Mouse (Mus musculus) liver, embryonic 11.5 days (tissue): ENCODE results near the gene Zfp598. TPM values are rescaled to one million over a fixed set of nuclear protein-coding genes. Genes with fewer than 3 reads are reported as not detected.
A peak's percentile ranks its signal among the peaks of the same experiment; 100 is the strongest.

Experiments used
- ATAC-seq: fragments of 200-750 bp; cut with Nextera tagmentation; replicated peaks from 2 replicates; pipeline ENCODE4 v1.8.0; 2017; ENCODE audit warnings: moderate number of reproducible peaks, mild to moderate bottlenecking, moderate TSS enrichment, moderate library complexity; ENCODE audit not compliant: low FRiP score
- DNase-seq: peaks from one replicate; pipeline ENCODE4 v3.0.0-alpha.2; 2017; ENCODE audit warnings: low spot score
- H3K27ac ChIP-seq: fragments of 300-500 bp; sonication (generic); 2 replicates; pipeline ENCODE4 v1.5.1; 2014; ENCODE audit warnings: mild to moderate bottlenecking, low read depth, low read length, control low read depth
- H3K27me3 ChIP-seq: fragments of 300-500 bp; sonication (generic); replicated peaks from 2 replicates; pipeline ENCODE4 v1.6.1; 2014; ENCODE audit warnings: low read length, mixed read lengths; ENCODE audit not compliant: control insufficient read depth, insufficient read depth
- H3K36me3 ChIP-seq: fragments of 300-500 bp; sonication (generic); 2 replicates; pipeline ENCODE4 v1.6.1; 2014; ENCODE audit warnings: mild to moderate bottlenecking, low read length, moderate library complexity, mixed read lengths; ENCODE audit not compliant: control insufficient read depth, insufficient read depth
- H3K4me1 ChIP-seq: fragments of 300-500 bp; sonication (generic); replicated peaks from 2 replicates; pipeline ENCODE4 v1.6.1; 2014; ENCODE audit warnings: low read length, mixed read lengths; ENCODE audit not compliant: control insufficient read depth, insufficient read depth
- H3K4me2 ChIP-seq: fragments of 300-500 bp; sonication (generic); 2 replicates; pipeline ENCODE4 v1.6.1; 2014; ENCODE audit warnings: mild to moderate bottlenecking, control low read depth, moderate library complexity
- H3K4me3 ChIP-seq: fragments of 300-500 bp; sonication (generic); 2 replicates; pipeline ENCODE4 v1.5.1; 2014; ENCODE audit warnings: low read depth, low read length, control low read depth
- H3K9ac ChIP-seq: fragments of 300-500 bp; sonication (generic); 2 replicates; pipeline ENCODE4 v1.6.1; 2014; ENCODE audit warnings: low read depth, low read length, control low read depth
- H3K9me3 ChIP-seq: fragments of 300-500 bp; sonication (generic); 2 replicates; pipeline ENCODE4 v1.6.1; 2016; ENCODE audit warnings: low read length, inconsistent platforms, mixed read lengths; ENCODE audit not compliant: control insufficient read depth
- WGBS: fragments of 180-500 bp; shearing (Covaris S2); extraction: QIAGEN DNeasy Blood & Tissue Kit; methylation state at CpG from one replicate; pipeline ENCODE4 v1.1.7; 2014; 5-methylcytosine and 5-hydroxymethylcytosine counted together
- polyA plus RNA-seq: library from polyadenylated mRNA; unstranded; fragments of >200 nt; fragmentation: Nextera tagmentation; extraction: Ambion mirVana; gene quantifications from 2 replicates; pipeline ENCODE4 v1.2.1, GENCODE M21; 2014

Gene Zfp598
- polyA plus RNA-seq, 1 experiment from 2014 or later: 38.3 TPM

DNA sequence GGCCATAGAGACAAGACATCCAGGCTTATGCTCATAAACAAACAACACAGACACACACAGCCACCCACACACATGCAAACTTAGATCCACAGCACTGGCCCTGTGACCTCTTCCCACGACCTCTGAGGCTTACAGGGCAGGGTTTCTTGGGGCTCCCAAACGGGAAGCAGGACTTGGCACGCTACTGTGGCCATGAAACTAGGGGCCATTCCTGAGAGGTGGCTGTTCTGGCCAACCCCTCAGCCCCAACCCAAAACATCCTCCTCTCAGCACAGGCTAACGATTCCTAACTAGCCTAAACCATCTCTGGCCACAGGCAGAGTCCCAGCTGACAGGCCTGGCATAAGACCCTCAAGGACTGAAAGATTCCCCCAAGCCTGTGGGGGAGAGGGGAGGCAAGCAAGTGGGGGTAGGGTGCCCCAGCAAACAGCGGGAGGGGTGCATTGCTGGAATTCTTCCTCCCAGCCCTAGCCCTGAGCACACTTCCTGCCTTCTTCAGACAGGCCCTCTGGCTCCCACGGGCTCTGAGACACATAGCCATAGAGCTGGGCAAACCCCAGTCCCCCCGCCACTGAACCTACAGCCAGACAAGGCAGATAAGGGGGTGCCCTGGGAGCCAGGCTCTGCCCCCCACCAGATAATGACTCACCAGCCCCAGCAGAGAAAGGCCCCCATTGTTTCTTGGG lies 25.3 kb upstream of the Zfp598 start:
- WGBS: 41% methylated on average over 7 of the region's 7 CpGs
- H3K36me3 ChIP-seq: peaks cover 2% of the 10 kb centered on the region; the same call in 1 of the 2 replicates
- no peaks in the 10 kb centered on the region for H3K9me3 ChIP-seq
- H3K27me3 ChIP-seq: peaks cover 5% of the 10 kb centered on the region; the same call in 1 of the 2 replicates
- peak overlapping the region; percentile 6 for H3K4me2 ChIP-seq
- H3K4me3 ChIP-seq: no peak overlapping the region
- no peak for DNase-seq
- H3K4me1 ChIP-seq: peaks cover 29% of the 10 kb centered on the region
- peak overlapping the region; percentile 58; the same call in 1 of the 2 replicates for H3K27ac ChIP-seq
- ATAC-seq: no peak
- H3K9ac ChIP-seq: peak overlapping the region; percentile 40; the same call in 1 of the 2 replicates

DNA sequence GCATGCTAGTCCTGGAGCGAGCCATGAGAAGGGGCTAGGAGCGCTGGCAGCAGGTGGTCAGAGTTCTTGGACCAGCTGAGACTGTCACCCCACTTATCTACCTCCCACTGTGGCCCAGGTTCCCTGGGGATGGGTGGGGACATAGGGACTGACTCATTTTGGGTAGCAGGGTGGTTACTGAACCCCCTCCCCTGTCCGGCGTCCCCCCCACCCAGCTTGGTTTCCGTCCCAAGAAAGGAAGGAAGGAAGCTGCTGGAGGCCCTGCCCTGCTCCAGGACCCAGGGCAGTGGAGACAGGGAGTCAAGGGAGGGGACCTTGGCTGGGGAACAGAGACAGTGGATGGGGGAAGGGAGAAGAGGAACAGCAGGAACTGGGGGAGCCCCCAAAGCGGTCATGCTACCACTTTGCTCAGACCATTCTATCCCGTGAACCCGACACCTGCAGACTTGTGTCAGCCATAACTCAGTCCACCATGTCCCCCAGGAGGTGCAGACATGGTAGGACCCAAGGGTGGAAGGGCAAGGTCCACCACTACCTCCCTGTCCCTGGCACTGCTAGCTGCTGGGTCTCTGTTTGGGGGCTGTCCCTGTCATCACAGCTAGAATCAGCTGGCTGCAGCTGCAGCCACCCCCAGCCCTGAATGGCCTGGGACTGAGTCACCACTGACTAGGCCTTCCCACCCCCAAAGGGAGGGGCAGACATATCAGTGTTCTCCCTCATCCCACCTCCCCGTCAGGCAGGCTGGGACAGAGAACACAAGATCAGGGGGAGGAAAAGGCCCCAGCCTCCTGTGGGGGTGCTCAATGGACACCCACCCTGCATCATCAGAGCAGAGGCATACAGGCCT lies 24.4 kb upstream of the Zfp598 start:
- H3K36me3 ChIP-seq: peaks cover 2% of the 10 kb centered on the region; the same call in 1 of the 2 replicates
- peak overlapping the region; percentile 16 for H3K4me2 ChIP-seq
- H3K4me1 ChIP-seq: peaks cover 35% of the 10 kb centered on the region
- H3K4me3 ChIP-seq: 0 out of 2 replicates have a peak overlapping the region, but pooled peaks have one; percentile 5
- DNase-seq (no peak), ATAC-seq (peak; percentile 47; the same call in 1 of the 2 replicates)
- WGBS: 52% methylated on average over 8 of the region's 9 CpGs
- H3K27ac ChIP-seq: peak overlapping the region; percentile 58
- no peak overlapping the region; the same call in 1 of the 2 replicates for H3K9ac ChIP-seq
- H3K27me3 ChIP-seq: peaks cover 14% of the 10 kb centered on the region
- H3K9me3 ChIP-seq: no peaks in the 10 kb centered on the region

DNA sequence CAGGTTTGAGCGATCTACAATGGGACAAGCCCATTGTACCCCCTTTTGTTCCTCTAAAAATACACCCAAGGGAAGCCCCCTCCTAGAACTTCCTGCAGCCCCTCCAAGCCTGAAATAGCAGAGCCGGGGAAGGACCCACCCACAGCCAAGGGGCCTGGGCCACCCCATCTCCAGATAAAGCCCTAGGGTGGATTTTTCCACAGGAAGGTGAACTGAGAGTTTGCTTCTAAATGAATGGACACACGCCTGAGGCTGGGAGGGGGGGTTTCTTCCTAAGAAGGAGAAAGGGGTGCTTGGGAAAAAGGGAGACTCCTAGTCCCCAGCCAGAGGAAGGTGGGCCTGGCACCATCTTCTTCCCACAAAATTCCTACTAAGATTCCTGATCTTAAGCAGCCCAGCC lies 23.6 kb upstream of the Zfp598 start:
- WGBS: 47% methylated on average over 3 of the region's 3 CpGs
- Histone ChIP-seq H3K36me3 (peaks cover 1% of the 10 kb centered on the region; the same call in 1 of the 2 replicates), H3K27ac (no peak overlapping the region), H3K4me3 (no peak overlapping the region), H3K4me2 (no peak overlapping the region), H3K27me3 (peaks cover 21% of the 10 kb centered on the region), H3K9ac (no peak overlapping the region), H3K4me1 (peaks cover 40% of the 10 kb centered on the region), H3K9me3 (no peaks in the 10 kb centered on the region)
- no peak for DNase-seq
- ATAC-seq: no peak

DNA sequence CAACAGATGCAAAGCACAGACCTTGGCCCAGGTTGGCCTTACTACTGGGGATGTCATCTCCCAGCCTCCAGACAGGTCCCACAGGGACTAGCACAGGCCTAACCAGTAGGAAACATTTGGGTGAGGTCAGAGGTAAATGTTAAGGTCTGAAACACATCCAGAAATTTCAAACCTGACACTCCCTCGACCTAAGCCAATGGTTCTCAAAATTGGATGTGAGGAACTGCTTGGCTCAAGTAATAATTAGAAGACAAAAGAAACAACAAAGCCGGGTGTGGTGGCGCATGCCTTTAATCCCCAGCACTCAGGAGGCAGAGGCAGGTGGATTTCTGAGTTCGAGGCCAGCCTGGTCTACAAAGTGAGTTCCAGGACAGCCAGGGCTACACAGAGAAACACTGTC lies 23.1 kb upstream of the Zfp598 start:
- 77% methylated on average over 4 of the region's 4 CpGs for WGBS
- H3K9ac ChIP-seq: no peak overlapping the region
- H3K27ac ChIP-seq: no peak overlapping the region
- no peak overlapping the region for H3K4me3 ChIP-seq
- DNase-seq (no peak), ATAC-seq (no peak)
- no peaks in the 10 kb centered on the region for H3K9me3 ChIP-seq
- H3K27me3 ChIP-seq: peaks cover 25% of the 10 kb centered on the region
- no peak overlapping the region for H3K4me2 ChIP-seq
- H3K4me1 ChIP-seq: peaks cover 40% of the 10 kb centered on the region
- no peaks in the 10 kb centered on the region for H3K36me3 ChIP-seq

DNA sequence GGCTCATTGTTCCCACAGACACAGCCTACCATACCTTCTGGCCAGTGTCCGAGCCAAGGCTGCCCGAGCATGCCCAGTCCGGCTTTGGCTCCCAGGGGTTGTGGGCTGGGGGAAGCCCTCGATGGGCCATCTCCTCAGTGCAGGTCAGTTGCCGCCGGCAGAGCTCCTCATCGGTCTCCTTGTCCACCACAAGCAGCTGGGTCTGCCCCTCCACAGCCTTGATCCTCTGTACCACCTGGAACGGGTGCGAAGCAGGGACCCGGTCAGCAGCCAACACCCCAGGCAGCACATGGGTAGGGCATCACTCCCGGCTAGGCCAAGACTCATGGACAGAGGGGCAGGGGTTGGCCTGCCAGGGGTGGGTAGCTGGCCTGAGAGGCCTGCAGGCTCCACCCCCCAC lies 22.0 kb upstream of the Zfp598 start:
- no peaks in the 10 kb centered on the region for H3K9me3 ChIP-seq
- H3K4me1 ChIP-seq: peaks cover 40% of the 10 kb centered on the region
- H3K27me3 ChIP-seq: peaks cover 29% of the 10 kb centered on the region
- ATAC-seq: no peak
- H3K4me3 ChIP-seq: no peak overlapping the region
- no peak for DNase-seq
- no peak overlapping the region for H3K4me2 ChIP-seq
- WGBS: 79% methylated on average over 11 of the region's 11 CpGs
- H3K27ac ChIP-seq: peak overlapping the region; percentile 38; the same call in 1 of the 2 replicates
- H3K36me3 ChIP-seq: no peaks in the 10 kb centered on the region
- H3K9ac ChIP-seq: no peak overlapping the region

DNA sequence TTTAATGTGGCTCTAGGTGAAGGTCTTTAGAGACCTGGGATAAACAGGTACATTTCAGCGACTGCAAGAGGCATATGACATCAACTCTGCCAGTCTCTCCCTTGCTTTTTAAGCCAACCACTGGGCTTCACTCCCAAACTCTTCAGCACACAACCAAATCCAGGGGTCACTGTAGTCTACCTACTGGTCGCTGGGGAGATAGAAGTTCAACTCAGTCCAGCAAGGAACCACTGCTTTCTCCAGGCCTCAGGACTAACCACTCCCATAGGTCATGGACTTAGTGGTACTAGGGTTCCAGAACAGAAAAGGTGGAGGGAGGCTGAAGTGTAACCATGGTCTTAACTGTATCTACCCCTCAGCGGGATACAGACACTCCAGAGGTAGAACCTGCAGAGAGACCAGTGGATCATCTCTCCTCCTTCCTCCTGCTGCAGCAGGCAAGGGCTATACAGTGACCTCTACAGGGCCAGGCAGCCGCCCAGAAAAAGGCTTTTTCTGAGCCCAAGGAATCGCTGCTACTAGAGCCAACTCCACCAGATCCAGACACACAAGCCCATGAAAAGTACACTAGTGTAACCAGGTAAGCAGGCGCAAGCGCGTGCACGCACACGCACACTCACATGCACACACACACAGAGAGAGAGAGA lies 20.6 kb upstream of the Zfp598 start:
- Histone ChIP-seq H3K9ac (no peak overlapping the region), H3K4me1 (peaks cover 37% of the 10 kb centered on the region), H3K4me3 (peak overlapping the region; percentile 71), H3K4me2 (peak overlapping the region; percentile 97), H3K9me3 (no peaks in the 10 kb centered on the region), H3K27me3 (peaks cover 29% of the 10 kb centered on the region), H3K27ac (no peak overlapping the region), H3K36me3 (no peaks in the 10 kb centered on the region)
- ATAC-seq (no peak), DNase-seq (no peak)
- WGBS: 69% methylated on average over 10 of the region's 10 CpGs

DNA sequence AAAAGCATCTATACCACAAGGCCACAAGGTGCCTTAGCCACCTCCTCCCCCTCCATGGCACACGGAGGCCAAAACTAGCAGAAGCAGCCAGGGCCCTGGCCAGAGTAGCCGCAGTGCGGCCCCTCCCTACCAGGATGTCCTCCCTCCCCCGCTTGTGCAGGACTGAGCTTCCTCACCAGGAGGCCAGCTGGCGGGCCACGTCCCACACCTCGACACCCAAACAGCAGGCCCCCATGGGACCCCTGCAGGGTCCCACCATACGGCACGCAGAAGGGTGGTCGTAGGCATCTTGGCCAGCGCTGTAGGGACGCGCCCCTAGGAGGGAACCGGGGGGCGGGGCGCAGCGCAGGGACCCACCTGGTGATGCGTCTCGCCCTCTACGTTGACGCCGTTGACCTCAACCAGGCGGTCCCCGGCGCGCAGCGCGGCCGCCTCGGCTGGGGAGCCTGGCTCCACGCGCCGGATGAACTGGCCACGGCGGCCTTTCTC lies 19.9 kb upstream of the Zfp598 start:
- Histone ChIP-seq H3K9me3 (no peaks in the 10 kb centered on the region), H3K9ac (peak overlapping the region; percentile 77), H3K4me1 (peaks cover 29% of the 10 kb centered on the region), H3K4me2 (peak overlapping the region; percentile 97), H3K4me3 (peak overlapping the region; percentile 71), H3K27ac (no peak overlapping the region), H3K36me3 (no peaks in the 10 kb centered on the region), H3K27me3 (peaks cover 29% of the 10 kb centered on the region)
- ATAC-seq (peak; percentile 52; the same call in 1 of the 2 replicates), DNase-seq (no peak)
- WGBS: under 1% methylated on average over 35 of the region's 35 CpGs

DNA sequence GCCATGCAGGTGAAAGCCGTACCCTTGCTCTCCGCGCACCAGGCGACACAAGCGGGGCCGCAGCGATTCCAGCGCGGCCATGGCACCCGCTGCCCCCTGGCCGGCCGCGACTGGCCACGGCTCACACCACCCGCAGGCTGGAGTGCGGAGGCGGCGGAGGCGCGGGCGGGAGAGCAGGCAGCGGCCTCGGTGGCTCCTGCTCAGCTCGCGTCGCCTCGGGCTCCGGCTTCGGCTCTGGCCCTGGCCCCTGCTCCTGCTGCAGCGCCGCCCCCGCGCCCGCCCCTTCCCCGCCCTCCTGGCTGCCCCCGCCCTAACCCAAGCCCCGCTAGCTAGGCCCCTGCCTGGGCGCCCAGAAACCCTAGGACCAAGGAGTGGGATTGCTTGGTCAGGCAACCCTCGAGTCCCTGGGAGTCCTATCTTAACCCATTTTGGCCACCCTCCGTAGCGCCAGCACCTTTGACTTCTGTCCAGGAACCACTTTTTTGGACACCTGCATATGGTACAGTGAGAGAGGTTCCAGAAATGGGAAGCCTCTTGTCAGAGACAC lies 19.3 kb upstream of the Zfp598 start, which contains the start of gene Slc9a3r2:
Gene Slc9a3r2 (minus strand): TSS at position 258 of the 547 bp plus-strand sequence.
- under 1% methylated on average over 26 of the region's 41 CpGs for WGBS
- no peak for DNase-seq
- no peaks in the 10 kb centered on the region for H3K9me3 ChIP-seq
- peak within 1 kb of the TSS; percentile 71 for H3K4me3 ChIP-seq
- H3K4me1 ChIP-seq: peaks cover 25% of the 10 kb centered on the region
- peak within 1 kb of the TSS; percentile 97 for H3K4me2 ChIP-seq
- H3K36me3 ChIP-seq: no peaks in the 10 kb centered on the region
- H3K9ac ChIP-seq: peak within 1 kb of the TSS; percentile 77
- H3K27me3 ChIP-seq: peaks cover 29% of the 10 kb centered on the region
- H3K27ac ChIP-seq: no peak within 1 kb of the TSS
- ATAC-seq: peak; percentile 72
